Mouse (Mus musculus): ENCODE results near the gene Timp3.

- no peak for TF ChIP-seq HCFC1 (IDR thresholded peaks at IDR 0.05; ENCODE audit: borderline replicate concordance, insufficient read depth, low read length)
- TF ChIP-seq MAFK (IDR thresholded peaks at IDR 0.05; ENCODE audit: insufficient read depth, low read depth, low read length) = no peak
- TF ChIP-seq ZNF384 (IDR thresholded peaks at IDR 0.05; ENCODE audit: low read depth, low read length) = no peak
- no peak for TF ChIP-seq ZC3H11A (IDR thresholded peaks at IDR 0.05; ENCODE audit: borderline replicate concordance, low read depth, low read length)
These were observed 13.3 kb downstream of the Timp3 start for GRCm38 (mm10) chr10:86313448-86313847.
